Mouse (Mus musculus) cerebral cortex, adult 2 months (tissue): ENCODE data around the gene Atp6v1b1.

Experiments used
- WGBS: fragments of 180-500 bp; shearing (Covaris S2); methylation state at CpG from one replicate; pipeline ENCODE4 v1.1.7; 2018; 5-methylcytosine and 5-hydroxymethylcytosine counted together

The Atp6v1b1 gene

GRCm38 (mm10) chr6:83715461-83716196, 27.2 kb upstream of the Atp6v1b1 start:
- 5% methylated on average over 30 of the region's 30 CpGs for WGBS

GRCm38 (mm10) chr6:83717026-83717425, 25.8 kb upstream of the Atp6v1b1 start:
- WGBS = 7% methylated on average over 8 of the region's 8 CpGs

GRCm38 (mm10) chr6:83722526-83722925, 20.3 kb upstream of the Atp6v1b1 start:
- WGBS = 19% methylated on average over 6 of the region's 6 CpGs

- WGBS = 45% methylated on average over 4 of the region's 4 CpGs
Measured at GRCm38 (mm10) chr6:83727178-83727577, 15.6 kb upstream of the Atp6v1b1 start.

GRCm38 (mm10) chr6:83728488-83728887, 14.3 kb upstream of the Atp6v1b1 start:
- 95% methylated on average over 3 of the region's 3 CpGs for WGBS

- 74% methylated on average over 14 of the region's 14 CpGs for WGBS
Measured at GRCm38 (mm10) chr6:83729350-83729970, 13.3 kb upstream of the Atp6v1b1 start.

- 39% methylated on average over 5 of the region's 5 CpGs for WGBS
Measured at GRCm38 (mm10) chr6:83731128-83731527, 11.7 kb upstream of the Atp6v1b1 start.

GRCm38 (mm10) chr6:83737311-83737710, 5.5 kb upstream of the Atp6v1b1 start:
- 57% methylated on average over 13 of the region's 13 CpGs for WGBS

GRCm38 (mm10) chr6:83738596-83738995, 4.2 kb upstream of the Atp6v1b1 start:
- WGBS = 73% methylated on average over 6 of the region's 6 CpGs

- WGBS = 62% methylated on average over 5 of the region's 5 CpGs
Measured at GRCm38 (mm10) chr6:83743212-83743611, 422 bp downstream of the Atp6v1b1 start.

GRCm38 (mm10) chr6:83744126-83744525, 1.3 kb downstream of the Atp6v1b1 start:
- 80% methylated on average over 5 of the region's 5 CpGs for WGBS

GRCm38 (mm10) chr6:83744557-83744956, 1.8 kb downstream of the Atp6v1b1 start:
- WGBS = 77% methylated on average over 5 of the region's 5 CpGs

- 63% methylated on average over 2 of the region's 2 CpGs for WGBS
Measured at GRCm38 (mm10) chr6:83745466-83745865, 2.7 kb downstream of the Atp6v1b1 start.

- WGBS = 81% methylated on average over 3 of the region's 3 CpGs
Measured at GRCm38 (mm10) chr6:83749286-83749685, 6.5 kb downstream of the Atp6v1b1 start.

GRCm38 (mm10) chr6:83750171-83750684, 7.4 kb downstream of the Atp6v1b1 start:
- 14% methylated on average over 11 of the region's 11 CpGs for WGBS

- 83% methylated on average over 9 of the region's 9 CpGs for WGBS
Measured at GRCm38 (mm10) chr6:83756051-83756450, 13.3 kb downstream of the Atp6v1b1 start.

- WGBS = 69% methylated on average over 6 of the region's 6 CpGs
Measured at GRCm38 (mm10) chr6:83762344-83762743, 19.6 kb downstream of the Atp6v1b1 start, which contains the start of gene Ankrd53. Ankrd53 (plus strand) TSS chr6:83762644.

- WGBS = 23% methylated on average over 35 of the region's 35 CpGs
Measured at GRCm38 (mm10) chr6:83762880-83763431, 20.2 kb downstream of the Atp6v1b1 start.

GRCm38 (mm10) chr6:83766982-83767381, 24.2 kb downstream of the Atp6v1b1 start:
- 97% methylated on average over 3 of the region's 3 CpGs for WGBS

GRCm38 (mm10) chr6:83768485-83768884, 25.7 kb downstream of the Atp6v1b1 start:
- 83% methylated on average over 5 of the region's 5 CpGs for WGBS

GRCm38 (mm10) chr6:83774126-83774525, 31.3 kb downstream of the Atp6v1b1 start:
- 49% methylated on average over 9 of the region's 9 CpGs for WGBS

- WGBS = under 1% methylated on average over 14 of the region's 14 CpGs
Measured at GRCm38 (mm10) chr6:83774781-83775563, 32.2 kb downstream of the Atp6v1b1 start.
